Mouse (Mus musculus): ENCODE results near the gene Ccdc18. TPM values are rescaled to one million over a fixed set of nuclear protein-coding genes. Genes with fewer than 3 reads are reported as not detected.
"Not testable (repeated sequence)": the region's sequence is repeated elsewhere in the genome, so short reads cannot be mapped to it uniquely, and the experiment has no call there.

The Ccdc18 gene
- 7.2 and 9.2 TPM in 2 replicates for polyA plus RNA-seq (2015; fragmentation: Nextera tagmentation; extraction: Ambion mirVana)

DNA sequence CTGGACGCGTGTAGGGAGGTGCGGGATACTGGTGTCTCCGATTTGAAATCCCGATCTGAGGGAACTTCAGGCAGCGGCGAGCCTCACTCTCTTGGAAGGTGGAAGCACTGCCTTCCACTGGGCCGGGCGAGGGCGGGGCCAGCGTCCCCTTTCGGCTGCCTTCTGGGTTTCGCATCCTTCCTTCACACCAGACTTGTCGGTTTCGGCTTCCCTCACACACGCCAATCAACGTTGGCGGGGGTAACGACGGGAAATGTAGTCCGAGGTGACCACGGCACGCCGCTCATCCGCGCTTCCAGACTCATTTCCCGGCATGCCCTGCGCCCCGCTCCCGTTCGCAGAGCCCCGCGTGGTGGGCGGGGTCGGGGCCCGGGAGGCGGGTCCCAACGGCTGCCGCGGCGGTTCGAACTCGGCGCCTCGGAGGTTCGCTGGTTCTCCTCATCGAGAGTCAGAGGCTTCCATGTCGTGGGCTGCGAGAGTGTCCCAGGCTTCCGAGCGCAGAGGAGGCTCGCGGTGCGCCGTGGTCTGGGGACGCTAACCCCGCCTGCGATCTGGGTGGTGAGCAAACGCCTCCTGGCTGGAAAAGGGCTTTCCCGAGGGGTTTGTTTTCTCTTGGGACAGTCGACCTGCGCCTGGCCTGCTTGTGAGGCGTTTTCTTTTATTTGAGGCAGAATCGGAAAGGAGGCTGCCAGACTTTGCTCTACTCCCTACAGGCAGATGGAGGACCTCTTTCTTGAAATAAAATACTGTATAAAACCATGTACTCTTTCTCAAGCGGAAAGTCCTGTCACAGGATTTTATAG, at the start of gene Ccdc18, which contains the start of gene Tmed5:
TSS of gene Ccdc18 (plus strand) at position 435 of the 803 bp plus-strand sequence.
TSS of gene Tmed5 (minus strand) at position 180 of the 803 bp plus-strand sequence.
- peak within 1 kb of the TSS; percentile 90 for H3K27ac ChIP-seq (ENCODE audit: low read length)
- H3K4me1 ChIP-seq (ENCODE audit: control insufficient read depth, insufficient read depth, low read length) = 0 out of 2 replicates have a peak, but pooled peaks cover 5% of the 10 kb centered on the region
- no peaks in the 10 kb centered on the region for H3K27me3 ChIP-seq (ENCODE audit: control insufficient read depth, insufficient read depth, low read length)
- peak within 1 kb of the TSS; percentile 75 for H3K4me2 ChIP-seq (ENCODE audit: low read depth, low read length)
- no peaks in the 10 kb centered on the region for H3K9me3 ChIP-seq (replicated peaks; ENCODE audit: control insufficient read depth, low read length)
- ATAC-seq (ENCODE audit: insufficient read depth, low FRiP score) = peak; percentile 99
- peak within 1 kb of the TSS; percentile 64 for H3K4me3 ChIP-seq (replicated peaks; ENCODE audit: low read length)
- under 1% methylated on average over 65 of the region's 65 CpGs for WGBS
- no peaks in the 10 kb centered on the region for H3K36me3 ChIP-seq (ENCODE audit: control insufficient read depth, insufficient read depth, low read length)
- peak within 1 kb of the TSS; percentile 85 for H3K9ac ChIP-seq (ENCODE audit: low read length)

DNA sequence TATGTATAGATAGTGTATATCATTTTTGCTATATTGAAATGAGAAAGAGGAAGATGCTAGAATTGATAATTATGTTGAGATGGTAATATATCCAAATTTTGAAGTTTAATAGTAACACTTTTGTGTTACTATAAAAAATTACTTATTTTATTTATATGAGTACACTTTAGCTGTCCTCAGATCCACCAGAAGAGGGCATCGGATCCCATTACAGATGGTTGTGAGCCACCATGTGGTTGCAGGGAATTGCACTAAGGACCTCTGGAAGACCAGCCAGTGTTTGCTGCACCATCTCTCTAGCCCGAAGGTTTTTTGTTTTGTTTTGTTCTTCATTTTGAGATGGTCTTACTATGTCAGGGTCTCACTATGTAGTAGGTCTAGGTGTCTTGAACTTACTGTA, 47.2 kb upstream of the Ccdc18 start:
- no peak overlapping the region for H3K4me3 ChIP-seq (replicated peaks; ENCODE audit: low read length)
- no peaks in the 10 kb centered on the region for H3K9me3 ChIP-seq (replicated peaks; ENCODE audit: control insufficient read depth, low read length)
- WGBS = 93% methylated on average over 2 of the region's 2 CpGs
- no peak overlapping the region for H3K4me2 ChIP-seq (ENCODE audit: low read depth, low read length)
- H3K36me3 ChIP-seq (ENCODE audit: control insufficient read depth, insufficient read depth, low read length) = peaks cover 14% of the 10 kb centered on the region
- H3K27ac ChIP-seq (ENCODE audit: low read length) = no peak overlapping the region
- H3K9ac ChIP-seq (ENCODE audit: low read length) = no peak overlapping the region
- no peak for ATAC-seq (ENCODE audit: insufficient read depth, low FRiP score)
- H3K27me3 ChIP-seq (ENCODE audit: control insufficient read depth, insufficient read depth, low read length) = no peaks in the 10 kb centered on the region
- H3K4me1 ChIP-seq (ENCODE audit: control insufficient read depth, insufficient read depth, low read length) = no peaks in the 10 kb centered on the region

DNA sequence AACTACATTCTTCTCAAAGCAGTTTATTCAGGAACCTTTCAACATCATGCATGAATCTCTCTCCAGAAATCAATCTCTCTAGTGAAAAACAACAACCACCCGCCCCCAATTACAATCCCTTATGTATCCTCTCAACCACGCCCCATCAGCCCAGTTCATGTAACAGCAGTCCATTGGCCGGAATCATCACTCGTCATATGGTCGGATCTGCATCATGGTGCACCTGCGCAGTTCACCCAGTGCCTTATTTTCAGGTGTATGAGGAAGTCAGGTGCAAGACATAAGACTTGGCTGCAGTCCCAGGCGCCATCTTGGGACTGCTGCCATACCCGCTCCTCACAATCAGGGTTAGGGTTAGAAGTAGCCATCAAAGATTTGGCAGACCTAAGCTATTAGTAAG, 39.9 kb upstream of the Ccdc18 start:
- not testable (repeated sequence) for H3K27ac ChIP-seq (ENCODE audit: low read length); H3K9ac ChIP-seq (ENCODE audit: low read length); H3K4me1 ChIP-seq (ENCODE audit: control insufficient read depth, insufficient read depth, low read length); H3K9me3 ChIP-seq (replicated peaks; ENCODE audit: control insufficient read depth, low read length); H3K4me3 ChIP-seq (replicated peaks; ENCODE audit: low read length); H3K27me3 ChIP-seq (ENCODE audit: control insufficient read depth, insufficient read depth, low read length); H3K4me2 ChIP-seq (ENCODE audit: low read depth, low read length); ATAC-seq (ENCODE audit: insufficient read depth, low FRiP score)
- WGBS = 95% methylated on average over 8 of the region's 8 CpGs
- H3K36me3 ChIP-seq (ENCODE audit: control insufficient read depth, insufficient read depth, low read length) = peaks cover 18% of the 10 kb centered on the region

DNA sequence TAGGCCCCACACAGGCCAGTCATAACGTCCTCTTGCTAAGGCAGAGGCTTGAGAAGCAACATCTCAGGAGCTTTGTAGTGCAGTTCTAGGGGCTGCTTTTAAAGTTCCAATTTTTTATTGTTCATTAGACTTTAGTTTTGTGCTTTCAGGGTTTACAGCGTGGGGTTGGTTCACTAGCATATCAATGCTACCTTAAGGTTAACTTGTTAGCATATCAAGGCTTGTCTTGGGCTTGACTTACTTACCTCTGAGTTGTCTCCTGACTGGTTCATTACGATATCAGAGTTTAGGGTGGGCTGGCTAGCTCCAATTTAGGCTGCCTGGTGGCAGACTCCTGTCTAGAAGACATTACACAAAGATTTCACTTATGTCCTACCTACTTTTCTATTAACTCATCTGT, 35.0 kb upstream of the Ccdc18 start:
- WGBS = 94% methylated on average over 3 of the region's 3 CpGs
- no peak for ATAC-seq (ENCODE audit: insufficient read depth, low FRiP score)
- peaks cover 11% of the 10 kb centered on the region for H3K36me3 ChIP-seq (ENCODE audit: control insufficient read depth, insufficient read depth, low read length)

DNA sequence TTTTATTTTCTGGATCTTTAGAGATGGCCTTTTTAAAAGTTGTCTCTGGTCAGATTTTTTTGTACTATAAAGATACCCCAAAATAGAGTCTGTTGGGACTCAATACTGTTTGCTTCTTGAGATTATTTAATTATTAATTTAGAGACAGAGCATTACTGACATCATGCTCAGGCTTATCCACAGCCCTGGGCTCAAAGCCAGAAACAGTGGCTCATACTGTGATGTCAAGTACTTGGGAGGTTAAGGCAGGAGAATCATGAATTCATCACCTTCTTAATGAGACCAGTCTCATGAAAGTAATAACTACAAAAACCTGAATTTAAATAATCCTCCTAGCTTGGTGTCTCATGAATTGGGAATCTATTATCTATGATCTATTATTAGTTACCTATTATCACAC, 32.5 kb upstream of the Ccdc18 start:
- Histone ChIP-seq H3K9me3 (replicated peaks; ENCODE audit: control insufficient read depth, low read length) (no peaks in the 10 kb centered on the region), H3K36me3 (ENCODE audit: control insufficient read depth, insufficient read depth, low read length) (peaks cover 14% of the 10 kb centered on the region), H3K4me2 (ENCODE audit: low read depth, low read length) (no peak overlapping the region), H3K4me1 (ENCODE audit: control insufficient read depth, insufficient read depth, low read length) (no peaks in the 10 kb centered on the region), H3K9ac (ENCODE audit: low read length) (no peak overlapping the region), H3K27ac (ENCODE audit: low read length) (no peak overlapping the region), H3K4me3 (replicated peaks; ENCODE audit: low read length) (no peak overlapping the region), H3K27me3 (ENCODE audit: control insufficient read depth, insufficient read depth, low read length) (no peaks in the 10 kb centered on the region)
- no peak for ATAC-seq (ENCODE audit: insufficient read depth, low FRiP score)

More for the DNA sequence above, 35.0 kb upstream of the Ccdc18 start:
- no peak overlapping the region for H3K9ac ChIP-seq (ENCODE audit: low read length)
- H3K27me3 ChIP-seq (ENCODE audit: control insufficient read depth, insufficient read depth, low read length) = no peaks in the 10 kb centered on the region
- H3K4me1 ChIP-seq (ENCODE audit: control insufficient read depth, insufficient read depth, low read length) = no peaks in the 10 kb centered on the region
- H3K9me3 ChIP-seq (replicated peaks; ENCODE audit: control insufficient read depth, low read length) = no peaks in the 10 kb centered on the region
- H3K4me3 ChIP-seq (replicated peaks; ENCODE audit: low read length) = no peak overlapping the region
- no peak overlapping the region for H3K27ac ChIP-seq (ENCODE audit: low read length)
- no peak overlapping the region for H3K4me2 ChIP-seq (ENCODE audit: low read depth, low read length)

DNA sequence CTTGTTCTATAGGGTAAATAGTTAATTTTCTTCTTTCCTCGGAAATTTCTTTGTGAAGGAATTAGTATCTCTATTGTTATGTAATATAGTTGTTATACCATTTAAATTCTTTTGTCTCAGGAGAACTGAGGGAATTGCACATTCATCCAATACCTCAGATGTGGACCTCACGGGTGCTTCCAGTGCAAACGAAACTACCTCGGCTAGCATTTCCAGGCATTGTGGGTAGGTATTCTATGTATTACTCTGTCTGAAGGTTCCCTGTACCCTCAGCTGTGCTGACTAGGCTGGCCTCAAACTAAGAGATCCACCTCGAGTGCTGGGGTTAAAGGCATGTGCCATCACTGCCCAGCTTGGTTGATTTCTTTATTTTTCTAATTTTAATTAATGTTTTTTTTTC, 28.4 kb upstream of the Ccdc18 start:
- peaks cover 18% of the 10 kb centered on the region for H3K36me3 ChIP-seq (ENCODE audit: control insufficient read depth, insufficient read depth, low read length)
- ATAC-seq (ENCODE audit: insufficient read depth, low FRiP score) = no peak

DNA sequence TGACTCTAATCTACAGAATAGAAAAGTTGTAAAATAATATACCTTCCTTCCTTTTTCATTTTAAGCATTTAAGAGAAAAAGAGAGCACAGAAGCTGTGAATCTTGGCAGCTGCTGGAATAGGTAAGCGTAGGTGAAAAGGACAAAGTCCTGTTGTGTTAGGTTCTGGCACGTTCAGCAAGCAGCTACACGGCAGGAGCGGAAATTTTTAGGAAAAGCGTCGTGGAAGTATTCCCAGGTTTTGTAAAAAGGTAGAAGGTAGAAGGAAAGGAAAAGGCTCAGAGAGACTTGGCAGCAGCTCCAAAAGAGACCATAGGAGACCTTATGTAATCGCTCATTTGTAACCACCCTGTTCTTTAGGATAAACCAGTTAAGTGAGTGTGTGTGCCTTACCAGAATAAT, 23.3 kb upstream of the Ccdc18 start:
- Histone ChIP-seq H3K9ac (ENCODE audit: low read length) (no peak overlapping the region), H3K9me3 (replicated peaks; ENCODE audit: control insufficient read depth, low read length) (no peaks in the 10 kb centered on the region), H3K4me3 (replicated peaks; ENCODE audit: low read length) (no peak overlapping the region), H3K36me3 (ENCODE audit: control insufficient read depth, insufficient read depth, low read length) (peaks cover 12% of the 10 kb centered on the region), H3K4me1 (ENCODE audit: control insufficient read depth, insufficient read depth, low read length) (no peaks in the 10 kb centered on the region), H3K27ac (ENCODE audit: low read length) (no peak overlapping the region), H3K27me3 (ENCODE audit: control insufficient read depth, insufficient read depth, low read length) (no peaks in the 10 kb centered on the region), H3K4me2 (ENCODE audit: low read depth, low read length) (no peak overlapping the region)
- 90% methylated on average over 7 of the region's 7 CpGs for WGBS
- ATAC-seq (ENCODE audit: insufficient read depth, low FRiP score) = no peak

More for the DNA sequence above, 28.4 kb upstream of the Ccdc18 start:
- Histone ChIP-seq H3K4me3 (replicated peaks; ENCODE audit: low read length) (no peak overlapping the region), H3K27me3 (ENCODE audit: control insufficient read depth, insufficient read depth, low read length) (no peaks in the 10 kb centered on the region), H3K9ac (ENCODE audit: low read length) (no peak overlapping the region), H3K27ac (ENCODE audit: low read length) (no peak overlapping the region), H3K9me3 (replicated peaks; ENCODE audit: control insufficient read depth, low read length) (no peaks in the 10 kb centered on the region), H3K4me2 (ENCODE audit: low read depth, low read length) (no peak overlapping the region), H3K4me1 (ENCODE audit: control insufficient read depth, insufficient read depth, low read length) (no peaks in the 10 kb centered on the region)
- WGBS = 85% methylated on average over 5 of the region's 5 CpGs

DNA sequence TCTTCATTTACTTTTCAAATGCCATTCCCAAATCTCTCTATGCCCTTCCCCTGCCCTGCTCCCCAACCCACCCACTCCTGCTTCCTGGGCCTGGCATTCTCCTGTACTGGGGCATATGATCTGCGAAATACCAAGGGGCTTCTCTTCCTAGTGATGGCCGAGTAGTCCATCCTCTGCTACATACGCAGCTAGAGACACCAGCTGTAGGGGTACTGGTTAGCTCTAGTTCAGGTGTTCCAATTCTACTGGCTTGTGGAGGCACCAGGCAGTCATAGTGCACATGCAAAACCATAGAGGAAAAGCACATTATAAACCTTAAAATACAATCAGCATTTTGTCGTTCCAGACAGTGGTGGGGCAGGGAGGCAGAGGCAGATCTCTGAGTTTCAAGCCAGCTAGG, 15.0 kb upstream of the Ccdc18 start:
- no peak overlapping the region for H3K27ac ChIP-seq (ENCODE audit: low read length)
- H3K27me3 ChIP-seq (ENCODE audit: control insufficient read depth, insufficient read depth, low read length) = no peaks in the 10 kb centered on the region
- WGBS = 91% methylated on average over 4 of the region's 4 CpGs

DNA sequence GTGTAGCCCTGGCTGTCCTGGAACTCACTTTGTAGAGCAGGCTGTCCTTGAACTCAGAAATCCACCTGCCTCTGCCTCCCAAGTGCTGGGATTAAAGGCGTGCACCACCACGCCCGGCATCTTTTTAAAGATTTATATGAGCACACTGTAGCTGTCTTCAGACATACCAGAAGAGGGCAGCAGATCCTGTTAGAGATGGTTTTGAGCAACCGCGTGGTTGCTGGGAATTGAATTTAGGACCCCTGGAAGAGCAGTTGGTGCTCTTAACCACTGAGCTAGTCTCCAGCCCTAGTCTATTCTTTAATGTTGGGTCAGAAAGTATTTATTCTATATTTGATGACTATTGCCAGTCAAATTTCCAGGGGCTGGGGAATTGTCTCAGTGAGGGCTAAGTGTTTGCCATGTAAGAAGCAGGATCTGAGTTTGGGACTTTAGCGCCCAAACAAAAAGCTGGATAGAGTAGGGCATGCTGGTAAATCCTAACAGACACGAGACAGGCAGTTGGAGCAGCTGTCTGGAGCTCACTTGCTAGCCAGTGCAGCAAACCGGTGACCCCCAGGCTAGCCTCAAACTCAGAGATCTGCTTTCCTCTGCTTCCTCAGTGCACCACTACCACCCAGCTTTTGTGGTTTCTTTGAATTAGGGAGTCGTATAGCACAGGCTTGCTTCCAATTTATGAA, 12.3 kb upstream of the Ccdc18 start:
- no peak for ATAC-seq (ENCODE audit: insufficient read depth, low FRiP score)
- Histone ChIP-seq H3K4me3 (replicated peaks; ENCODE audit: low read length) (no peak overlapping the region), H3K4me1 (ENCODE audit: control insufficient read depth, insufficient read depth, low read length) (no peaks in the 10 kb centered on the region), H3K9ac (ENCODE audit: low read length) (no peak overlapping the region), H3K4me2 (ENCODE audit: low read depth, low read length) (no peak overlapping the region), H3K9me3 (replicated peaks; ENCODE audit: control insufficient read depth, low read length) (no peaks in the 10 kb centered on the region), H3K36me3 (ENCODE audit: control insufficient read depth, insufficient read depth, low read length) (no peaks in the 10 kb centered on the region), H3K27ac (ENCODE audit: low read length) (no peak overlapping the region), H3K27me3 (ENCODE audit: control insufficient read depth, insufficient read depth, low read length) (no peaks in the 10 kb centered on the region)
- WGBS = 84% methylated on average over 9 of the region's 9 CpGs

More for the DNA sequence above, 15.0 kb upstream of the Ccdc18 start:
- Histone ChIP-seq H3K9ac (ENCODE audit: low read length) (no peak overlapping the region), H3K4me1 (ENCODE audit: control insufficient read depth, insufficient read depth, low read length) (no peaks in the 10 kb centered on the region), H3K9me3 (replicated peaks; ENCODE audit: control insufficient read depth, low read length) (no peaks in the 10 kb centered on the region), H3K4me3 (replicated peaks; ENCODE audit: low read length) (no peak overlapping the region), H3K4me2 (ENCODE audit: low read depth, low read length) (no peak overlapping the region), H3K36me3 (ENCODE audit: control insufficient read depth, insufficient read depth, low read length) (no peaks in the 10 kb centered on the region)
- no peak for ATAC-seq (ENCODE audit: insufficient read depth, low FRiP score)

Data from stomach, embryonic 16.5 days (tissue).